Mouse (Mus musculus) left cerebral cortex, adult 2 months (tissue): ENCODE results near the gene Zdhhc22. TPM values are rescaled to one million over a fixed set of nuclear protein-coding genes. Genes with fewer than 3 reads are reported as not detected.

Experiments used
- DNase-seq, 2 experiments: peaks; one replicate each; pipeline ENCODE4 v3.0.0; 2021 to 2022; ENCODE audit warnings: low spot score in 2 of 2, mixed read lengths in 1 of 2; ENCODE audit errors: extremely low spot score in 1 of 2
- H3K27ac ChIP-seq: fragments of 200-600 bp; 2 replicates; pipeline ENCODE4 v1.8.1; 2022
- H3K4me3 ChIP-seq: fragments of 200-600 bp; 2 replicates; pipeline ENCODE4 v1.8.1; 2022
- CTCF ChIP-seq: fragments of 200-600 bp; IDR thresholded peaks from 2 replicates; pipeline ENCODE4 v1.8.1; 2022; ENCODE audit warnings: antibody characterized with exemption, mild to moderate bottlenecking, moderate library complexity
- intact Hi-C: fragments of 180-260 bp; cut with DNase I; formaldehyde crosslinking; loops from one replicate; pipeline ENCODE4 v1.15.1; 2025
- total RNA-seq, 2 experiments: library from RNA; stranded (reverse); gene quantifications; 2 replicates each; pipeline ENCODE4 v1.2.3; 2021

Zdhhc22 gene
- total RNA-seq, 2 experiments from 2014 or later: 59.1 to 61.3 TPM

DNA sequence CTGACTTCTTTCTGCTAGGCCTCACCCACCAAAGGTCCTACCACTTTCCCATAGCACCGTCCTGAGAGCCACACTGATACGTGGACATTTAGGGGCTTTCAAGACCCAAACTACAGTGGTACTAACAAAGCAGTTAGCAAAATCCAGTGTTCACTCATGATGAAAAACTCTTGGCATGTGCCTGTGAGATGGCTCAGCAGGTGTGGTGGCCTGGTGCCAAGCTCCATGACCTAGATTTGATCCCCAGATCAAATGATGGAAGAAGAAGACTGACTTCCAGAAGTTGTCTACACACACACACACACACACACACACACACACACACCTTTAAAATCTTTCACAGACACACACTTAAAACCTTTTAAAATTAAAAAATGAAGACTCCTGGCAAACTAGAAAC, 28.5 kb upstream of the Zdhhc22 start:
- no peak for TF ChIP-seq CTCF
- H3K4me3 ChIP-seq: no peak overlapping the region
- no peak for DNase-seq
- intact Hi-C loops: no loop called here
- H3K27ac ChIP-seq: no peak overlapping the region

DNA sequence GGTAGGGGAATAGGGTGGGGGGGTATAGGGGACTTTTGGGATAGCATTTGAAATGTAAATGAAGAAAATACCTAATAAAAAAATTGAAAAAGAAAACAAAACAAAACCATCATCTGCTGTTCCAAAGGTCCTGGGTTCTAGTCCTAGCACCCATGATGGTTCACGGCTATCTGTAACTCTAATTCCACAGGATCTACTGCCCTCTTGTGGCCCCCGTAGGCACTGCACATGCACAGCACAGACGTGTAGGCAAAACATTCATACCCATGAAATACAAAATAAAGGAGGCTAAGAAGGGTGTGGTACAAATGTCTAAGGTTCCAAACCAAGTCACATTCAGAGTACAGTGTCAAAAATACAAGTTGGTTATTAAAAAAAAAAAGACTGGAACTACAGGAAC, 26.8 kb upstream of the Zdhhc22 start:
- no peak overlapping the region for H3K4me3 ChIP-seq
- DNase-seq: no peak
- TF ChIP-seq CTCF: peak; percentile 56
- intact Hi-C loops: no loop called here
- H3K27ac ChIP-seq: no peak overlapping the region

DNA sequence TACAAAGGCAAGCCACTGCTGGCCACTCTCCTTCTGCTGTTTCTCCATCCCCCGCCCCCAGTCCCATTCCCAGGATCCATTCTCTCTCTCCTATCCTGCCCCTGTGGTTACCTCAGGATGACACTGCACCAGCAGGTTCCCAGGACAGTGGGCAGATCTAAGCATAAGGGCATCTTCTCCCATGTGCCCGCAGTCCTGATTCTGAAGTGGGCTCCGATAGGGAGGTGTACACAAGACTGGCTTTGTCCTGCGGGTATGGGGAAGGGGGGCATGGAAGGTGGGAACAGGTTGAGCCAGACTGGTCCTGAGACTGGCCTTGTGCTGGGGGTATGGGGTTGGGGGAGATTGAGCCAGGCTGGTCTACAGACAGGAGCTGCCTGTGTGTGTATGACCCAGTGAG, 14.4 kb upstream of the Zdhhc22 start:
- intact Hi-C loops: no loop called here
- no peak for TF ChIP-seq CTCF
- Histone ChIP-seq H3K27ac (no peak overlapping the region), H3K4me3 (no peak overlapping the region)
- DNase-seq: no peak

DNA sequence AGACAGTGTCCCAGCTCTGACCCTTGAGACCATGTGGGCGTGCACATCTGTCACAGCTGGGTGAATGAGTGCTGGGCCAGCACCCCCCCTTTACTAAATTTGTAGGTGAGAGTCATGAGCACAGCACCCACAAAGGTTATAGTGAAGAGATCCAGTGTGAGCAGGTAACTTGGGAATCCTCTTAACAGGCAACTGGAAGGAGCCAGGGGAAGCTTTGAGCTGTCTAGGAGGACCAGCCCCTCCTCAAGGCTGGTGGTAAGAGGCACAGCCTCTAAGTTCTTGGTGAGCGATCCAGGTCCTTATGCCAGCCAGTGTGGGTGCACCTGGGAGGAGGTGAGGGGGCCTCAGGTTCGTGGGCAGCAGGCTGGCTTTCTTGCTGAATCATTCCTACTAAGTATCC, 13.4 kb upstream of the Zdhhc22 start:
- no peak for DNase-seq
- Histone ChIP-seq H3K27ac (no peak overlapping the region), H3K4me3 (no peak overlapping the region)
- TF ChIP-seq CTCF: no peak
- intact Hi-C loops: no loop called here

DNA sequence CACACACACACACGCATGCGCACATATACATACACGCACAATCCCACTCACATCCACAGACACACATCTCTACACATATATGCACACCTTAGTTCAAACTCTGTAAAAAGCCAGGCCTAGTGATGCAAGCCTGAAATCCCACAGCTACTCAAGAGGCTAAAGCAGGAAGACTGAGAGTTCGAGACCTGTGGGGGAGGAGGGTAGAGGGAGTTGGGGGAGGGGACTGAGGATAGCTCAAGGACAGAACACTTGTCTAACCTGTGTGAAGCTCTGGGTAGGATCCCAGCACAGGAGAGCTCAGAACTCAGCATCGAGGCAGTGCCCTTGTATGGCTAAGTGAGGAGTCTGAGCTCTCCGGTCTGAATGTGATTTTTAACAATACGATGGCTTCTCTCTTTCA, 12.6 kb upstream of the Zdhhc22 start:
- Histone ChIP-seq H3K4me3 (no peak overlapping the region), H3K27ac (no peak overlapping the region)
- no peak for DNase-seq
- TF ChIP-seq CTCF: no peak
- intact Hi-C loops: no loop called here

DNA sequence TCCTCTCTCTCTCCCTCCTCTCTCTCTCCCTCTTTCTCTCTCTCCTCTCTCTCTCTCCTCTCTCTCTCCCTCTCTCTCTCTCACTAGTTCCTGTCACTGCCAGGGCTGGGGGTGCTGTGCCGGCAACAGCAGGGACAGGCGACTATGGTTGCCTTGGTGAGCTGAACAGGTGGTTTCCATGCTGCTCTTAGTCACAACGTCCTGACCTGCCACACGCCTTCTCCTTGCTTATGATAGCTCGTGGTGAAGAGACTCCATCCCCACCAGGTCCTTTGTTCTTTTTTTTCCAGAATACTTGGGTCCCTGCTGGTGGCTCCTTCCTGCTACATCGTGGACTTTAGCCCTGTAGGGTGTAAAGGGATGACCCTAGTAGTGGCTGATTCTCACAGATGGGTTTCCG, 12.0 kb upstream of the Zdhhc22 start:
- Histone ChIP-seq H3K4me3 (no peak overlapping the region), H3K27ac (no peak overlapping the region)
- no peak for TF ChIP-seq CTCF
- intact Hi-C loops: no loop called here
- no peak for DNase-seq

DNA sequence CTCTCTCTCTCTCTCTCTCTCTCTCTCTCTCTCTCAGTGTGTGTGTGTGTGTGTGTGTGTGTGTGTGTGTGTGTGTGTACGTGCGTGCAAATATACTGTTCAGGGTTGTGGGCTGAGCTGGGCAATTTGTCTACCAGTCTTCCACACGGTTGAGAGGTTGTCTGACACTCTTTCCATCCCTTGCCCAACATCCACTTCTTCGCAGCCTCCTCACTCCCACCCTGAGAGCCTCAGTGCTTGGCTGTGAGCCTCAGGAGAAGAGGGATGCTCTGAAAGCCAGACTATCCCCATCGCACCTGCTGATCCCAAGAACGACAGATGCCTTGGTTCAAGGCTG, 10.6 kb upstream of the Zdhhc22 start:
- intact Hi-C loops: loop anchor here (1.0 kb wide), 1 partner anchor 51 kb away; no protein-coding TSS in a partner anchor
- DNase-seq: no peak
- Histone ChIP-seq H3K27ac (no peak overlapping the region), H3K4me3 (no peak overlapping the region)
- no peak for TF ChIP-seq CTCF

DNA sequence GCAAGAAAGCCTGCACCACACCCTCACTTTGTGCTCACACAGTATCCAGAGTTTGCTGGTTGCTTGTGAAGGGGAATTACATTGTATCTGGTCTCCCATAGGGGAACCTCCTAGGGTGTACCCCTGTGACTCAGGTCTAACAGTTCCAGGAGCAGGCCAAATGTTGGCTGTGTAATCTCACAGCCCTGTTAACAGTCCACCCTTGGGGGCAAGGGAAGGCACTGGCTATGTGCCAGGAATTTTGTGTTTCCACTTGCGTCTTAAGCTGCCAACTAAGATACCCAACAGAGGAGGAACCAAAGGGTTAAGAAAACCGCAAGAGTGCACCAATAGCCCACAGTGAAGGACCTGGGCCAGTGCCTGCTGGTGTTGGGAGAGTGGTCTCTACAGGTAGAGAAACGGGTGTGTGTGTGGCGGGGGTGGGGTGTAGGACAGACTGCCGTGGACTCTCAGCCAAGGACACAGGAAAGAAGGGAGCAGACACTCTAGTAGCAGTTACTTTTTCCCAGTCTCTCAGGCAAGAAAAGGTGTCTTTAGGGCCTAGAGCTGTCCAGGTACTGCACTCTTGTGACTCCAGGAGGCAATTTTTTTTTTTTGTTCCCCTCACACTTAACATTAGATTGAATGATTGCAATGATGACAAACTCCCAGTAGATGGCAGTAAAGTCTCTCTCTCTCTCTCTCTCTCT, 10.1 kb upstream of the Zdhhc22 start:
- Histone ChIP-seq H3K27ac (no peak overlapping the region), H3K4me3 (no peak overlapping the region)
- intact Hi-C loops: loop anchor here (1.0 kb wide), 1 partner anchor 52 kb away; no protein-coding TSS in a partner anchor
- no peak for DNase-seq
- peak; percentile 41 for TF ChIP-seq CTCF

DNA sequence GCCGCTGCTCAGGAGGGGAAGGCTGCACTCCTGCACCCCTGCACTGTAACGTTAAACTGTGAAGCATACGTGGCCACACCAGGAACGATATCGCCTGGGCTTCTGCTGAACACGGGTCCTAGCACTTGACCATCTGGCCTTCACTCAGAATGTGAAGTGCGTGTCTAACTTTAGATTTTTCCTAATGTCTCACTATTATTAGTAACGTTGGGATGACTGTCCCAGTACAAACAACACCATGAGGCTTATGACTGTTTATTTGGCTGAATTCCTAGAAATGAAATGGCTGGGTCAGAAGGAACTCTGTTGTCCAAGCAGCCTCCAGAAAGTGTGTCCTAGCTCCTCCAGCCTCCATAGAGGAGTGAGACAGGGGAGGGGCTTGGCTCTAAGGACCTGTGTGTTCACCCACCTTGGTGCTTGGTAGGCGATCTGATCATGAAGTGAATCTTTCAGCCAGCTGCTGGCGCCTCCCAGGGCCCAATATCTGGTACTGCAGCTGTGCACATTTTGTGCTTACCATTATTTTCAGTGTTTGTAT, 9.1 kb upstream of the Zdhhc22 start:
- TF ChIP-seq CTCF: peak; percentile 53
- intact Hi-C loops: no loop called here
- no peak for DNase-seq

DNA sequence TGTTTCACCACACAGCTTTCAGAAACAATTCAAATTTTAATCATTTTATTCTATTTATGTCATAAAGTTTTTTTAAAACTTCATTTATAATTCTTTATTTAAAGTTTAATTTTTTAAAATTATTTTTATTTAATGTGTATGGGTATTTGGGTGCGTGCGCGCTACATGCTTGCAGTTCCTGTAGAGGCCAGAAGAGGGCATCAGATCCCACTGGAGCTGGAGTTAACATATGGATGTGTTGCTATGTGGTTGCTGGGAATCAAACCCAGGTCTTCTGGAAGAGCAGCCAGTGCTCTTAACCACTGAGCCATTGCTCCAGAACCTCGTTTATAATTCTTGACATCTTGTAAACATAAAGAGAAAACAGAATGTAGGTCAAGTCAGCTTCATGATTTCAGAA, 8.5 kb upstream of the Zdhhc22 start:
- DNase-seq: no peak
- intact Hi-C loops: no loop called here
- peak; percentile 37 for TF ChIP-seq CTCF
- Histone ChIP-seq H3K27ac (no peak overlapping the region), H3K4me3 (no peak overlapping the region)

More for the DNA sequence above, 9.1 kb upstream of the Zdhhc22 start:
- Histone ChIP-seq H3K4me3 (no peak overlapping the region), H3K27ac (no peak overlapping the region)

DNA sequence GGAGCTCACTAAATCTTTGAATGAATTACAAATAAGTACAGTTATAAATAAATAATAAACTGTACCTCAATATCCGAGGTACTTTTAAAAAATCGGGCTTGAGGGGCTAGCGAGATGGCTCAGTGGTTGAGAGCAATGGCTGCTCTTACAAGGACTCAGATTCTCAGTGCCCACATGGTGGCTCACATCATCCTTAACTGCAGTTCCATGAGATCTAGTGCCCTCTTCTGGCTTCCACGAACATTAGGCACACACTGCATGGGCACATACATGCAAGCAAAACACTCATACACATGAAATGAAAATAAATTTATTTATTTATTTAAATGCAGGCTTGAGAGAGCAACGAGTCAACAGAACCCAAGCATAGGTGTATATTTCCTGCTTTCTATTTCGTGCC, 5.7 kb upstream of the Zdhhc22 start:
- H3K27ac ChIP-seq: no peak overlapping the region
- no peak overlapping the region for H3K4me3 ChIP-seq
- intact Hi-C loops: no loop called here
- no peak for DNase-seq
- TF ChIP-seq CTCF: no peak

DNA sequence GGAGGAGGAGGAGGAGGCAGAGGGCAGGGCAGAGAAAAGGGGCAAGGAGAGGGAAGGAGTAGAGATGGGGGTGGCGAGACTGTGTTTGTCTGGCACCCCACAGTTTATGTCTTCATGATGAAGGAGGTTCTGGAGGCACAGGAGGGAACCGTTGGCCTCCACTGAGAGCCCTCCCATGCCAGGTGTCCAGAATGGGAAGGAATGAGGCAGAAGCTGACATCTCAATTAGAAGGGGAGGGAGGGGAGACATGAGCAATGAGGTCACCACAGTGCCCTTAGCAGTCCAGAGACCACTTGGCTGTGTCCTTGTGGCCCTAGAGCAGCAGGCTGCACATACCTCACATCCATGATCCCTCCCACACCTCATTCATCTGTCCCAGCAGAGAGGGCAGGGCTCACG, 4.5 kb upstream of the Zdhhc22 start:
- DNase-seq: no peak
- TF ChIP-seq CTCF: no peak
- intact Hi-C loops: no loop called here
- no peak overlapping the region for H3K4me3 ChIP-seq
- no peak overlapping the region for H3K27ac ChIP-seq

DNA sequence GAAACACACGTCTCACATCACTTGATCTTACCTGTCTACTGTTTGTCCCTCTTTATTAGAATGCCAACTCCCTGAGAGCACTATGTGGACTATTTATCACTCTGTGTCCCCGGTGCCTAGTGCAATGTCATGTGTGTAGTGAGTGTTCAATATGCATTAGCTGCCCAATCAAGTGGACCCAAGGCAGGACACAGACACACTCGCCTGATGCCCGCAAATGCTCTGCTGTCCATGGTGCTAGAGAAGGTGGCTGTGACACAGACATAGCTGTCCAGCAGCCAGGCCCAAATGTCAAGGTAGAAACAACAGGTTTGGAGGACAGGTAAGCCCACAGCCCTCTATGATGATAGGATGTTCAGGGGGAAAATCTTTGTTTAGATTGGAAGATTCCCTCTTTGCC, 3.9 kb upstream of the Zdhhc22 start:
- no peak for DNase-seq
- no peak overlapping the region for H3K27ac ChIP-seq
- intact Hi-C loops: no loop called here
- TF ChIP-seq CTCF: no peak
- H3K4me3 ChIP-seq: no peak overlapping the region
